Mouse (Mus musculus) ES-Bruce4 (cell line): ENCODE results near the gene Hpf1.

ENCODE experiments used
- CTCF ChIP-seq: IDR thresholded peaks from one replicate; pipeline ENCODE4 v1.8.1; 2011; ENCODE audit warnings: low read depth, low read length
- POLR2A ChIP-seq: IDR thresholded peaks from one replicate; pipeline ENCODE4 v1.8.1; 2011; ENCODE audit warnings: low read length; ENCODE audit not compliant: insufficient read depth

GRCm38 (mm10) chr8:60920176-60920575 is 30.0 kb downstream of the Hpf1 start:
- TF ChIP-seq CTCF, result no peak
- TF ChIP-seq POLR2A, result no peak
